Mouse (Mus musculus) hindbrain, embryonic 11.5 days (tissue): ENCODE results near the gene Kptn. TPM values are rescaled to one million over a fixed set of nuclear protein-coding genes. Genes with fewer than 3 reads are reported as not detected.
A peak's percentile ranks its signal among the peaks of the same experiment; 100 is the strongest.

Experiments
- ATAC-seq: fragments of 200-750 bp; cut with Nextera tagmentation; 2 replicates; pipeline ENCODE4 v1.8.0; 2017; ENCODE audit warnings: mild to moderate bottlenecking, moderate TSS enrichment, moderate library complexity; ENCODE audit not compliant: low FRiP score
- DNase-seq: peaks from one replicate; pipeline ENCODE4 v3.0.0-alpha.2; 2015; ENCODE audit warnings: low spot score
- H3K27ac ChIP-seq: fragments of 300-500 bp; sonication (generic); 2 replicates; pipeline ENCODE4 v1.5.1; 2014; ENCODE audit warnings: mild to moderate bottlenecking, low read depth, low read length
- H3K27me3 ChIP-seq: fragments of 300-500 bp; sonication (generic); 2 replicates; pipeline ENCODE4 v1.6.1; 2014; ENCODE audit warnings: mild to moderate bottlenecking, low read length, moderate library complexity, mixed read lengths; ENCODE audit not compliant: control insufficient read depth, insufficient read depth
- H3K36me3 ChIP-seq: fragments of 300-500 bp; sonication (generic); 2 replicates; pipeline ENCODE4 v1.6.1; 2014; ENCODE audit warnings: mild to moderate bottlenecking, low read length, moderate library complexity, mixed read lengths; ENCODE audit not compliant: control insufficient read depth, insufficient read depth
- H3K4me1 ChIP-seq: fragments of 300-500 bp; sonication (generic); replicated peaks from 2 replicates; pipeline ENCODE4 v1.6.1; 2014; ENCODE audit warnings: low read length, mixed read lengths; ENCODE audit not compliant: control insufficient read depth, insufficient read depth
- H3K4me2 ChIP-seq: fragments of 300-500 bp; sonication (generic); replicated peaks from 2 replicates; pipeline ENCODE4 v1.6.1; 2014; ENCODE audit warnings: mild to moderate bottlenecking, low read depth, low read length
- H3K4me3 ChIP-seq: fragments of 300-500 bp; sonication (generic); 2 replicates; pipeline ENCODE4 v1.5.1; 2014; ENCODE audit warnings: low read depth, low read length
- H3K9ac ChIP-seq: fragments of 300-500 bp; sonication (generic); 2 replicates; pipeline ENCODE4 v1.6.1; 2014; ENCODE audit warnings: low read depth, low read length
- H3K9me3 ChIP-seq: fragments of 300-500 bp; sonication (generic); 2 replicates; pipeline ENCODE4 v1.6.1; 2016; ENCODE audit warnings: low read length; ENCODE audit not compliant: control insufficient read depth
- WGBS: fragments of 180-500 bp; shearing (Covaris S2); extraction: QIAGEN DNeasy Blood & Tissue Kit; methylation state at CpG from one replicate; pipeline ENCODE4 v1.1.7; 2014; 5-methylcytosine and 5-hydroxymethylcytosine counted together
- polyA plus RNA-seq: library from polyadenylated mRNA; unstranded; fragments of >200 nt; fragmentation: Nextera tagmentation; extraction: Ambion mirVana; gene quantifications from 2 replicates; pipeline ENCODE4 v1.2.1, GENCODE M21; 2014

Kptn gene
- polyA plus RNA-seq, 1 experiment from 2014 or later = 21.7 TPM

DNA sequence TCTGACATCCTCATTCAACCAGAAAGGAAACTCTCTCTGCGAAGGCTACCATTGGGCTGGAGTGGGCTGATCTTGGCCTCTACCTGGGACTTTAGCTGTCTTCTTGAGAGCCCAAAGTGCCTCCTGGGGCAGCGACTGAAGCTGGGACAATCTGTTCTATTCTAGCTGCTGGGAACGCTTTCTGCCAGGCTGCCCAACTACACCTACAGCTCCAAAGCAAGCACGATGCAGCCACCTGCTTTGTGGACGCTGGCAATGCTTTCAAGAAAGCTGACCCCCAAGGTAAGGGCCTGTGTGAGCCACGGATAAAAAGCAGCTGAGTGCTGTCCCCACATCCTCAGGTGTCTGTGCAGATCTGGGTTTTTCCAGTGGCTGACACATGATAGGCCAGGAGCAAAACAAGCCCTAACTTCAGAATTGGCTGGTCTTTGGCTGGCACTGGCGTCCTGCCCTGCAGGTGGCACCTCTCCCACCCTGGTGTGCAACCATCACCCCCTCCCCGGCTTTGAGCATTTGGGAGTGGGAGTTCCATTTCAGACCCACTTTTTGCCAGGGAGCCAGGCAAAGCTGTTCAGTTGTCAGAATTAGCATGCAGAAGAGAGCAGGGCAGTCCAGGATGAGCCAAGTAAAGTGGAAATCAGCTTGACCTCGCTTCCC is 10.7 kb upstream of the Kptn start:
- H3K9me3 ChIP-seq = no peaks in the 10 kb centered on the region
- 93% methylated on average over 9 of the region's 9 CpGs for WGBS
- H3K27ac ChIP-seq = no peak overlapping the region
- no peaks in the 10 kb centered on the region for H3K4me1 ChIP-seq
- no peak overlapping the region for H3K4me3 ChIP-seq
- H3K4me2 ChIP-seq = no peak overlapping the region
- H3K9ac ChIP-seq = no peak overlapping the region
- H3K36me3 ChIP-seq = peaks cover 18% of the 10 kb centered on the region; the same call in 1 of the 2 replicates
- no peak for DNase-seq
- ATAC-seq = no peak
- no peaks in the 10 kb centered on the region for H3K27me3 ChIP-seq

GRCm38 (mm10) chr7:16110158-16110557 is 9.5 kb upstream of the Kptn start:
- Histone ChIP-seq H3K36me3 (peaks cover 20% of the 10 kb centered on the region), H3K9me3 (no peaks in the 10 kb centered on the region), H3K4me1 (no peaks in the 10 kb centered on the region), H3K4me2 (no peak overlapping the region), H3K4me3 (no peak overlapping the region), H3K9ac (no peak overlapping the region), H3K27me3 (no peaks in the 10 kb centered on the region), H3K27ac (no peak overlapping the region)
- 93% methylated on average over 8 of the region's 8 CpGs for WGBS
- no peak for DNase-seq
- ATAC-seq = no peak

DNA sequence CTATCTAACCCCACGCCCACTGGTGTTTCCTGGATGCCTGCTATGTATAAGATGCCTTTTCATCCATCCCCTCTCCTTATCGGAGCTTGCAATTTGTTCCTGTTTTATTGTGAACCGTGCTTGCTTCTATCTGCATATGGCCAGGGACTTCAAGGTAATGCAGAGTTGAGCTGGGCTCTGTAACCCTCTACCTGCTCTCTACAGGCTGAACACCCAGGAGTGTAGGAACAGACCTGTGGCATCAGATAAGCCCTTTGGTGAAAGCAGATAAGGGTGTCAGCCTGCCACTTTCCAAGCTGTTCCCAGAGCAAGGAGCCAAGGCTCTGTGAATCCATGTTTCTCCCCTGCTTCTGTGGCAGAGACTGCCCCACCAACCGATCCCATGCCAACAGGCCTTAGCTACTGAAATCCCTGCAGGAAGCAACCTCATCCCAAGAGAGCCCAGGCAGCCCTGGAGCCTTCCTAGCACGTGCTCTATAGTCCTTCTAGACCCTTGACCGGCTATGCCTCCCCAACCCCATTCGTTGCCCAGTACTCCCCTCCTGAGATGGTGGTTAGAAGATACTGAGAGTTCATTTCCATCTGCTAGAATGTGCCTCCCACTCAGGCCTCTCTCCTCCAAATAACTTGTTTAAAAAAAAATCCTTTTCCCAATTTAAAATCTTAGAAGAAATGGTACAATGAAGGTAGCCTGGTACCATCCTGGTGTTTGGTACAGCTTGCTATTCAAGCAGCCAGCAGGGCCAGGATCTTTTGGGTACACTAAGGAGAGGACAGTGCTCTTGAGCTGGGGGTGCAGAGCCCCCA is 8.2 kb upstream of the Kptn start:
- H3K4me3 ChIP-seq = no peak overlapping the region
- no peaks in the 10 kb centered on the region for H3K4me1 ChIP-seq
- no peak overlapping the region for H3K9ac ChIP-seq
- 92% methylated on average over 7 of the region's 7 CpGs for WGBS
- H3K27ac ChIP-seq = no peak overlapping the region
- H3K9me3 ChIP-seq = no peaks in the 10 kb centered on the region
- H3K4me2 ChIP-seq = no peak overlapping the region
- ATAC-seq (no peak), DNase-seq (no peak)
- H3K36me3 ChIP-seq = peaks cover 23% of the 10 kb centered on the region
- H3K27me3 ChIP-seq = no peaks in the 10 kb centered on the region

DNA sequence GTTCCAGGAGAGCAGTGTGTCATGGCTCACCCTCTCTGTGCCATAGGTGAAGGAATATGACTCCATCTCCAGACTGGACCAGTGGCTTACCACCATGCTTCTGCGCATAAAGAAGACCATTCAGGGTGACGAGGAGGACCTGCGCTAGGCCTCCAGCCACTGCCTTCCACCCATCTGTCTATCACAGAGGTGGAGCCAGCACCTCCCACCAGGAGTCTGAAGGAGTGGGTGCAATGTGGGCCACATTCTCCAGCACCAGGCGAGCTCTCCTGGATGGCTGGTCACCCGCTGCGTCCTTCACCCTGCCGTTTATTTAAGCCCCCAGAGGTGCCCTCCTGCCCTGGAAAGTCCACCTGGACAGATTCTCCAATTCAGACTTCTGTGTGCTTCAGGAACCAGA is 3.3 kb upstream of the Kptn start:
- DNase-seq = no peak
- H3K36me3 ChIP-seq = peaks cover 13% of the 10 kb centered on the region
- H3K9ac ChIP-seq = no peak overlapping the region
- H3K27ac ChIP-seq = no peak overlapping the region
- no peak for ATAC-seq
- no peak overlapping the region for H3K4me3 ChIP-seq
- 89% methylated on average over 7 of the region's 7 CpGs for WGBS
- no peaks in the 10 kb centered on the region for H3K27me3 ChIP-seq
- H3K9me3 ChIP-seq = no peaks in the 10 kb centered on the region
- H3K4me1 ChIP-seq = no peaks in the 10 kb centered on the region
- no peak overlapping the region for H3K4me2 ChIP-seq

DNA sequence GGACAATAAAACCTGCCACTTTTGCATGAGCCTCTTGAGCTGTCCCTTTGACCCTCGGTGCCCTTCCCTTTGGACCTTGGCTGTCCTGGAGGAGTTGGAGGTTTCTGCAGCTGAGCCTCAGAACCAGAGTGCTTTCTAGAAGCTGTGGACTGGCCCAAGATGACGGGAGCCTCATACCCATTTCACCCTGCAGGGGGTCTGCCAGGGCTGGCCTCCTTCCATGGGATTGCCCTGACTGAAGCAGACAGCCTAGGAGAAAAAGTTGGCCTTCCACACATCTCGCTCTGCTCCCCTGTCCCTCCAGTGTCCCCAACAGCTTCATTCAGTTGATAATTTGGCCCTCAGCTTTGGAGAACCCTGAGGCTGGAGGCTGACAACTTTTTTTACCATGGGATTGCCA is 2.6 kb upstream of the Kptn start:
- H3K4me1 ChIP-seq = no peaks in the 10 kb centered on the region
- H3K27me3 ChIP-seq = no peaks in the 10 kb centered on the region
- H3K9me3 ChIP-seq = no peaks in the 10 kb centered on the region
- ATAC-seq = no peak
- DNase-seq = no peak
- 87% methylated on average over 3 of the region's 3 CpGs for WGBS
- no peak overlapping the region for H3K9ac ChIP-seq
- H3K27ac ChIP-seq = no peak overlapping the region
- peaks cover 13% of the 10 kb centered on the region for H3K36me3 ChIP-seq
- H3K4me2 ChIP-seq = no peak overlapping the region
- no peak overlapping the region for H3K4me3 ChIP-seq

DNA sequence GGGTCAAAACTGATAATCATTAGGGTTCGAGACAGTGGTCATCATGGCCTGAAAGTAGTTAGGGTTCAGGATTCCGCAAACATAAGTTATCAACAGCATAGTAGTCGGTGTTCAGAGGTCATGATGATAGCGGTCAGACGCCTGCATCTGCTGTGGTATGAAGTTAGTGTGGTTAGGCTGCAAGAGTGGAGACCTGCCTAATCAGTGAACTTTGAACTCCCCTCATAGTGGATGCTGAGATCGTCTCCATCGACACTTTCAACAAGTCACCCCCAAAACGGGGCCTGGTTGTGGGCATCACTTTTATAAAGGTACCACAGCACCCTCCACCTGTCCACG is 536 bp downstream of the Kptn start:
- 0 out of 2 replicates have a peak, but pooled peaks cover 6% of the 10 kb centered on the region for H3K36me3 ChIP-seq
- peak overlapping the region; percentile 70 for H3K4me3 ChIP-seq
- 52% methylated on average over 9 of the region's 9 CpGs for WGBS
- no peak; the same call in 1 of the 2 replicates for ATAC-seq
- no peaks in the 10 kb centered on the region for H3K9me3 ChIP-seq
- H3K27me3 ChIP-seq = no peaks in the 10 kb centered on the region
- no peaks in the 10 kb centered on the region for H3K4me1 ChIP-seq
- no peak for DNase-seq
- no peak overlapping the region; the same call in 1 of the 2 replicates for H3K9ac ChIP-seq
- no peak overlapping the region for H3K27ac ChIP-seq
- H3K4me2 ChIP-seq = peak overlapping the region; percentile 40

GRCm38 (mm10) chr7:16125829-16126228 is 6.1 kb downstream of the Kptn start:
- H3K36me3 ChIP-seq = no peaks in the 10 kb centered on the region
- DNase-seq (no peak), ATAC-seq (no peak)
- 81% methylated on average over 9 of the region's 9 CpGs for WGBS
- H3K9ac ChIP-seq = no peak overlapping the region
- H3K4me2 ChIP-seq = no peak overlapping the region
- peaks cover 3% of the 10 kb centered on the region; the same call in 1 of the 2 replicates for H3K4me1 ChIP-seq
- H3K27ac ChIP-seq = no peak overlapping the region
- no peak overlapping the region for H3K4me3 ChIP-seq
- H3K9me3 ChIP-seq = no peaks in the 10 kb centered on the region
- H3K27me3 ChIP-seq = no peaks in the 10 kb centered on the region

DNA sequence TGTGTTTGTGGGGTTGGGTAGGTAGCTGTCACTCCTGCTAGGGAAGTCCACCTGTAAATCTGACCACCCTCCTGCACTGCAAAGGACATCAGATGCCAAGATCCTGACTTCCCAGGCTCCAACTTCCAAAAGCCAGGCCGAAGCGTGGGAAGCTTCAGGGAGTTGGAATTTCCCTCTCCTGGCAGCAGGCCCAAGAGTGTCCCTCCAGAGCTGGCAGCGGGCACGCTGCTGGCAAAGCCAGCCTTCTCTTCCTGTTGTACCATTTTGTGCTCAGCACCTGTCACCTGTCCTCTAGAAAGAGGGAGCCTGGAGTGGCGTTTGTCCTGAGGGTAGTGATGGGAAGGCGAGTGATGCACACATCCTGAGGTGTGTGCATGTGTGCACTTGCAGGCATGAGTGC is 8.6 kb downstream of the Kptn start:
- H3K9ac ChIP-seq = no peak overlapping the region
- no peak overlapping the region for H3K4me3 ChIP-seq
- no peak overlapping the region for H3K4me2 ChIP-seq
- no peaks in the 10 kb centered on the region for H3K9me3 ChIP-seq
- ATAC-seq = no peak
- H3K27me3 ChIP-seq = no peaks in the 10 kb centered on the region
- WGBS = 87% methylated on average over 6 of the region's 6 CpGs
- no peak overlapping the region for H3K27ac ChIP-seq
- H3K4me1 ChIP-seq = peaks cover 11% of the 10 kb centered on the region
- DNase-seq = no peak
- no peaks in the 10 kb centered on the region for H3K36me3 ChIP-seq

DNA sequence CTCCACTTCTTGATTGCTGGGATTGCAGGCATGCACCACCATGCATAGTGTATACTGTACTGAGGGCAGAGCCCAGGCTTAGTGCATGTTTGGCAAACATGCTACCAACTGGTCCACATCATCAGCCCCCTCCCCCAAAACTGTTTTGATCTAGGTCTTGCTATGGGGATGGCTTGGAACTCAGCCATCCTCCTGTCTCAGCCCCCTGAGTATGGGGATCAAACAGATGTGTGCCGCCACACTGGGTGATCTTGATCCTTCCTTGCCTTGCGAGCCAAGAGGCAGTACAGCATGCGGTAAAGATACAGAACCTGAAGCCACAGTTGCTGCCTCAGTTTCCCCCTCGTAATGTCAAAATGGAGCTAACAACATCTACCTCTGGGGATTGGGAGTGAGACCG is 9.2 kb downstream of the Kptn start:
- 72% methylated on average over 5 of the region's 5 CpGs for WGBS
- ATAC-seq = no peak
- DNase-seq = no peak
- Histone ChIP-seq H3K4me1 (peaks cover 11% of the 10 kb centered on the region), H3K36me3 (no peaks in the 10 kb centered on the region), H3K9me3 (no peaks in the 10 kb centered on the region), H3K9ac (no peak overlapping the region), H3K4me2 (peak overlapping the region; percentile 87; the same call in 1 of the 2 replicates), H3K4me3 (no peak overlapping the region), H3K27me3 (no peaks in the 10 kb centered on the region), H3K27ac (no peak overlapping the region; the same call in 1 of the 2 replicates)
